In the genomic region with DNA sequence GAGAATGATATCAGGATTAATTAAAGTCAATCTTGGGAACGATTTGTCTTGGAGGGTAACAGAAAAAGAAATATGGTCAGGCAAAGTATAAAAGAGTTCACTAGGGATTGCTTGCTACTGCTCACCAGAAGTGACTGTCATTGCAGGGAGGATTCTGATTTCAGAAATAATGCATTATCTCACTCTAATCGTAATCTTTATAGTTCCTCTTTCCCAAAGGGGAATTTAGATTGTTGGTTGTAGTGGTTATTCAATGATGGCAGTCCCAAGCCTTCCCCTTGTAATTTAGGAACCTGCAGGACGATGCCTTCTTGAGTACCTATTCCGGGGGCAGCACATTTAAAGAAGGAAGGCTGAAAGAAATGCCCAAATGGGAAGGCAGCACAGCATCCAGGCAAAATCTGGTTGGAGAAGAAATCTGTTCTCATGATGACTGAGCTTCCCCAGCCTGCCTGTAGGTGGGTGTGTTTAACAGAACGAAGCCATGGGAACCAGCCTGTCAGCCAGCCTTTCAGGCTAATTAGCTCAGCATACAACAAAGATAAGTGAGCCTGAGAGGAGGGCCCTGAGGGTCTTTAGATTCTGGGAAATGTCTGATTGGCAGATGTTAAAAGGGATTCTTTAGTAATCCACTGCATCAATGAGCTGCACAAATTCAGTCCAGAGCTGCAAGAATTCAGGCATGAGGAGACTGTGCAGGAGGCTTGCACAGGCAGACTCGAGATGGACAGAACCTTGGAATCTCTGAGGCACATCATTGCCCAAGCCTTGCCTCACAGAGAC, we compare ENCODE assay signal across 9 mouse cellular contexts. TPM values are rescaled to one million over a fixed set of nuclear protein-coding genes. Genes with fewer than 3 reads are reported as not detected.
A peak's percentile ranks its signal among the peaks of the same experiment; 100 is the strongest.
DNase-seq lines count a peak whose midpoint lies in the region; ATAC-seq and TF ChIP-seq lines count a peak whose summit lies in the region.
"Had no signal": no experiment of that assay in that cellular context is flagged by ENCODE, and none has a peak within 500 bp of the region (broad histone marks: within the 10 kb centered on the region; RNA-seq: fewer than 3 reads in every experiment).

Gene Lix1, plus strand, starts transcription at position 451 of the 783 bp plus-strand sequence.

- DNase-seq in adrenal gland, adult (ENCODE audit: inconsistent age in 2 of 2, low spot score in 1 of 2) = peak; percentile 34 to 73
- no peak for DNase-seq in adrenal gland, adult 18-20 months (ENCODE audit: low spot score in 2 of 2)
- DNase-seq in adrenal gland, postnatal 25 days = peak; percentile 13
- peak; percentile 90 for DNase-seq in hindbrain, postnatal 0 days (ENCODE audit: low spot score)
- peak; percentile 50 to 77 for DNase-seq in left cerebral cortex, adult 8-10 months (ENCODE audit: low spot score in 2 of 2)
- DNase-seq in midbrain, embryonic 11.5 days (ENCODE audit: low spot score, missing footprints) = peak; percentile 96

- H3K27me3 ChIP-seq in hindbrain, postnatal 0 days (ENCODE audit: insufficient read depth, low read length) = no peaks in the 10 kb centered on the region
- no peaks in the 10 kb centered on the region; the same call in 1 of the 2 replicates for H3K27me3 ChIP-seq in midbrain, embryonic 11.5 days (ENCODE audit: control insufficient read depth, insufficient read depth, low read length)
- H3K27me3 ChIP-seq in stomach, embryonic 15.5 days (replicated peaks) = no peaks in the 10 kb centered on the region
- H3K27me3 ChIP-seq: megakaryocyte, embryonic 14.5 days had no signal

- 0 out of 2 replicates have a peak within 1 kb of the TSS, but pooled peaks have one; percentile 21 for H3K9ac ChIP-seq in hindbrain, postnatal 0 days (replicated peaks; ENCODE audit: low read length)
- peak within 1 kb of the TSS; percentile 44 for H3K9ac ChIP-seq in midbrain, embryonic 11.5 days (ENCODE audit: low read length)
- no peak within 1 kb of the TSS for H3K9ac ChIP-seq in stomach, embryonic 15.5 days

- no peaks in the 10 kb centered on the region for H3K4me1 ChIP-seq in hindbrain, postnatal 0 days (ENCODE audit: insufficient read depth, low read length)
- H3K4me1 ChIP-seq in midbrain, embryonic 11.5 days (ENCODE audit: control insufficient read depth, insufficient read depth, low read length) = peaks cover 10% of the 10 kb centered on the region
- H3K4me1 ChIP-seq in stomach, embryonic 15.5 days = no peaks in the 10 kb centered on the region

- H3K36me3 ChIP-seq in hindbrain, postnatal 0 days (ENCODE audit: insufficient read depth, low read length) = no peaks in the 10 kb centered on the region
- no peaks in the 10 kb centered on the region for H3K36me3 ChIP-seq in midbrain, embryonic 11.5 days (ENCODE audit: control insufficient read depth, insufficient read depth, low read length)
- no peaks in the 10 kb centered on the region for H3K36me3 ChIP-seq in stomach, embryonic 15.5 days

- 21% methylated on average over 6 of the region's 6 CpGs for WGBS in hindbrain, postnatal 0 days
- 27% methylated on average over 6 of the region's 6 CpGs for WGBS in midbrain, embryonic 11.5 days
- 34% methylated on average over 6 of the region's 6 CpGs for WGBS in stomach, embryonic 15.5 days

- no peaks in the 10 kb centered on the region for H3K9me3 ChIP-seq in hindbrain, postnatal 0 days (ENCODE audit: low read length)
- no peaks in the 10 kb centered on the region for H3K9me3 ChIP-seq in midbrain, embryonic 11.5 days (ENCODE audit: control insufficient read depth, low read length)
- H3K9me3 ChIP-seq in stomach, embryonic 15.5 days = no peaks in the 10 kb centered on the region
- H3K9me3 ChIP-seq: megakaryocyte, embryonic 14.5 days had no signal

- H3K4me3 ChIP-seq in hindbrain, postnatal 0 days (ENCODE audit: low read length) = peak within 1 kb of the TSS; percentile 29
- H3K4me3 ChIP-seq in midbrain, embryonic 11.5 days (ENCODE audit: low read depth, low read length) = peak within 1 kb of the TSS; percentile 38
- H3K4me3 ChIP-seq in stomach, embryonic 15.5 days (replicated peaks) = no peak within 1 kb of the TSS
- H3K4me3 ChIP-seq: megakaryocyte, embryonic 14.5 days had no signal

- peak; percentile 85 for TF ChIP-seq CTCF in hindbrain, postnatal 0 days (IDR thresholded peaks at IDR 0.05; ENCODE audit: low read depth)

- H3K27ac ChIP-seq in hindbrain, postnatal 0 days = peak within 1 kb of the TSS; percentile 36; the same call in 1 of the 2 replicates
- peak within 1 kb of the TSS; percentile 17; the same call in 1 of the 2 replicates for H3K27ac ChIP-seq in midbrain, embryonic 11.5 days (ENCODE audit: low read depth, low read length)
- H3K27ac ChIP-seq in stomach, embryonic 15.5 days = peak within 1 kb of the TSS; percentile 46; the same call in 1 of the 2 replicates

- H3K4me2 ChIP-seq in hindbrain, postnatal 0 days (ENCODE audit: low read depth, low read length) = peak within 1 kb of the TSS; percentile 48
- H3K4me2 ChIP-seq in midbrain, embryonic 11.5 days = peak within 1 kb of the TSS; percentile 49
- H3K4me2 ChIP-seq in stomach, embryonic 15.5 days = peak within 1 kb of the TSS; percentile 34

- ATAC-seq in frontal cortex, adult (ENCODE audit: low TSS enrichment) = peak; percentile 98
- peak; percentile 97 for ATAC-seq in hindbrain, postnatal 0 days
- ATAC-seq in midbrain, embryonic 11.5 days (ENCODE audit: low FRiP score) = peak; percentile 98
- ATAC-seq in stomach, embryonic 15.5 days (ENCODE audit: insufficient read depth, low FRiP score, low read depth) = 0 out of 2 replicates have a peak, but pooled peaks have one; percentile 68

RNA-seq across cellular contexts. Expression of gene Lix1, which starts in this region (rescaled TPM):
- total RNA-seq in adrenal gland, adult 18-20 months (2021) = 1 to 10 TPM; 6.9 to 8.2 TPM
- total RNA-seq in adrenal gland, postnatal 25 days (2021) = 7.3 and 9.0 TPM in 2 replicates
- total RNA-seq in hindbrain, postnatal 0 days (2014; rRNA removed) = 9.9 and 11.2 TPM in 2 replicates
- 11.9 and 13.5 TPM in 2 replicates for polyA plus RNA-seq in hindbrain, postnatal 0 days (2015; fragmentation: Nextera tagmentation; extraction: Ambion mirVana)
- 10 to 100 TPM; 58.1 to 64.1 (median 62.4) TPM for total RNA-seq in left cerebral cortex, adult 8-10 months (2022)
- polyA plus RNA-seq in midbrain, embryonic 11.5 days (2014; fragmentation: Nextera tagmentation; extraction: Ambion mirVana) = 46.9 and 54.6 TPM in 2 replicates
- 5.1 and 5.4 TPM in 2 replicates for polyA plus RNA-seq in stomach, embryonic 15.5 days (2015; fragmentation: Nextera tagmentation; extraction: Ambion mirVana)

Comparison
In these comparisons a context has a peak if more than half of its experiments do, and no peak if none do; other contexts are left out.
1. DNase-seq: peak in adrenal gland, adult (2 of 2), adrenal gland, postnatal 25 days (single experiment), hindbrain, postnatal 0 days (single experiment), left cerebral cortex, adult 8-10 months (2 of 2) and midbrain, embryonic 11.5 days (single experiment); none in adrenal gland, adult 18-20 months (0 of 2).
2. Peak in every context shown above with its lines, with median percentiles within 50 percentile points of each other: ATAC-seq, H3K27ac ChIP-seq and H3K4me2 ChIP-seq.